Mouse (Mus musculus): ENCODE measurements around the gene Tbc1d7. TPM values are rescaled to one million over a fixed set of nuclear protein-coding genes. Genes with fewer than 3 reads are reported as not detected.

Tbc1d7 gene
- 1.5 and 4.0 TPM in 2 replicates for polyA plus RNA-seq (2012; rRNA removed)

DNA sequence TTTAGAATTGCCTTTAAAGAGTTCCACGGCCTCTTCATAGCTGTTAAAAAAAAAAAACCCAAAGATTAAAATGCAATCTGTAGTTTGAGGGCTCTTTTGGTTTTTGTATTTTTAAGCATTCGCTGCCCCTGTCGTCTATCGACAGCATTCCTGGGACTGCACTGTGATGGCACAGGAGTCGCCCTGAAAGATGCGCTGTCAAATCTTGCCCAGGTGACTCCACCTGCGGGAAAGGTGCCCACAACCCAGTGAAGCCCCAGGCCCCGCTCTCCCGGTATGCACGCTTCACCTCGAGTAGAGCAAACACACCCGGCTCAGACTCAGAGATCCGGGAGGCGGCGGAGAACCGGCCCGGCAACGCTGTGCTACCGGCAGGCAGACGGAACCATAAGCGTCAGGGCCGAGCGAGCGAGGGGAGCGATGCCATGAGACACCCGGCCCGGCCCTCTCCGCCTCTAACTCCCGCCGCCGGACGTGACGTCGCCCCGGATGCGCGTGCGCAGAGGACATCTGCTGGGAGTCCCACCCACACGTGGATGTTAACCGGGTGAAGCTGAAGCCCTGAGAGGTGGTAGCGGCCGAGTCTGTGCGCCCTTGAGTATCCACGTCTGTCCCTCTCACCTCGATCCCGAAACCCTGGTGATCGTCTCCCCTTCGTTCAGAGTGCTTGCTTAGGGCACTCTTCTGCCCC, at the start of gene Tbc1d7:
Tbc1d7 (minus strand) TSS at position 482 of the 691 bp plus-strand sequence.
- no peaks in the 10 kb centered on the region; the same call in 1 of the 2 replicates for H3K36me3 ChIP-seq (ENCODE audit: control insufficient read depth, insufficient read depth, low read length)
- peak within 1 kb of the TSS; percentile 60 for H3K27ac ChIP-seq (ENCODE audit: insufficient read depth, low read depth, low read length)
- no peaks in the 10 kb centered on the region; the same call in 1 of the 2 replicates for H3K4me1 ChIP-seq (ENCODE audit: control insufficient read depth, insufficient read depth, insufficient read length, low read length)
- no peaks in the 10 kb centered on the region for H3K27me3 ChIP-seq (ENCODE audit: control insufficient read depth, insufficient read depth, low read length)
- under 1% methylated on average over 48 of the region's 48 CpGs for WGBS
- TF ChIP-seq CTCF (IDR thresholded peaks at IDR 0.05; ENCODE audit: extremely low read depth, insufficient read length, insufficient replicate concordance, low read depth, low read length) (no peak), POLR2A (IDR thresholded peaks at IDR 0.05; ENCODE audit: low read depth, low read length) (peak; percentile 82)
- H3K4me3 ChIP-seq (ENCODE audit: low read depth, low read length), result peak within 1 kb of the TSS; percentile 85

DNA sequence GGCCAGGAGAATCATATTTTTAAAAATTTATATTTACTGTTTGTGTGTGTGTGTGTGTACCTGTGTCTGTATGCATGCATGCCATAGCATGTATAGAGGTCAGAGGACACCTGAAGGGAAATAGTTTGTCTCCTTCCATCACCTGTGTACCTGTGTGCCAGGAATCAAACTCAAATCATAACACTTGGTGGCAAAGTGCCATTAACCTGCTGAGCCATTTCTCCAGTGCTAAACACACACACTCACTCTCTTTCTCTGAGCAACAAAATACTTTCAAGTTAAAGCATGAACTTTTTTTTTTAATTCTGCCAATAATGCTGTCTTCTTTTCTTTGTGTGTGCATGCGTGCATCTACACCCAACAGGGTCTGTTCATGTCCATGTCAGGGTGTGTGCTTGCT, 49.3 kb upstream of the Tbc1d7 start:
- H3K4me1 ChIP-seq (ENCODE audit: control insufficient read depth, insufficient read depth, insufficient read length, low read length), result peaks cover 2% of the 10 kb centered on the region; the same call in 1 of the 2 replicates
- whole genome bisulfite sequencing, result 52% methylated on average over 1 of the region's 1 CpGs
- TF ChIP-seq CTCF (IDR thresholded peaks at IDR 0.05; ENCODE audit: extremely low read depth, insufficient read length, insufficient replicate concordance, low read depth, low read length), result no peak
- no peak for TF ChIP-seq POLR2A (IDR thresholded peaks at IDR 0.05; ENCODE audit: low read depth, low read length)
- H3K36me3 ChIP-seq (ENCODE audit: control insufficient read depth, insufficient read depth, low read length), result no peaks in the 10 kb centered on the region
- H3K27me3 ChIP-seq (ENCODE audit: control insufficient read depth, insufficient read depth, low read length), result no peaks in the 10 kb centered on the region
- H3K27ac ChIP-seq (ENCODE audit: insufficient read depth, low read depth, low read length), result no peak overlapping the region
- H3K4me3 ChIP-seq (ENCODE audit: low read depth, low read length), result no peak overlapping the region

DNA sequence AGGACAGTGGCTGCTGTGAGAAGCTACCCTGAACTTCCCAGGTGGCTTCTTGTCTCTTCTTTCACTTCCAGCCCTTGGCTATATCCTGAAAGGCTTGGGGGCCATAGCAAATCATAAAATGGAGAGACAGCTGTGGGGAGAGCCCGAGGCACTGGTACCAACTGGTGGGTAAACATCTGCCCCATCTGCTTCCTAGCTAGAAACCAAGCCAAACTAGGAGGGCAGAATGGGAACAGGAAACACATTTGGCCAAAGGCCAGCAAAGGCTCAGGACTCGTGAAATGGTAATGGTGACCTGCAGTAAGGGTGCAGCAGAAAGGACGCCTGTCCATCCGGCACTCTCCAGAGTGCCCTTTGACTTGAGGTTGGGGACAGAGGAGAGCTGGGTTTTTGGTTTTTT, 47.5 kb upstream of the Tbc1d7 start:
- H3K27ac ChIP-seq (ENCODE audit: insufficient read depth, low read depth, low read length), result no peak overlapping the region
- H3K4me1 ChIP-seq (ENCODE audit: control insufficient read depth, insufficient read depth, insufficient read length, low read length), result peaks cover 2% of the 10 kb centered on the region; the same call in 1 of the 2 replicates
- no peaks in the 10 kb centered on the region for H3K27me3 ChIP-seq (ENCODE audit: control insufficient read depth, insufficient read depth, low read length)
- no peaks in the 10 kb centered on the region for H3K36me3 ChIP-seq (ENCODE audit: control insufficient read depth, insufficient read depth, low read length)
- TF ChIP-seq CTCF (IDR thresholded peaks at IDR 0.05; ENCODE audit: extremely low read depth, insufficient read length, insufficient replicate concordance, low read depth, low read length), result no peak
- TF ChIP-seq POLR2A (IDR thresholded peaks at IDR 0.05; ENCODE audit: low read depth, low read length), result no peak
- WGBS, result 33% methylated on average over 4 of the region's 4 CpGs
- H3K4me3 ChIP-seq (ENCODE audit: low read depth, low read length), result no peak overlapping the region

DNA sequence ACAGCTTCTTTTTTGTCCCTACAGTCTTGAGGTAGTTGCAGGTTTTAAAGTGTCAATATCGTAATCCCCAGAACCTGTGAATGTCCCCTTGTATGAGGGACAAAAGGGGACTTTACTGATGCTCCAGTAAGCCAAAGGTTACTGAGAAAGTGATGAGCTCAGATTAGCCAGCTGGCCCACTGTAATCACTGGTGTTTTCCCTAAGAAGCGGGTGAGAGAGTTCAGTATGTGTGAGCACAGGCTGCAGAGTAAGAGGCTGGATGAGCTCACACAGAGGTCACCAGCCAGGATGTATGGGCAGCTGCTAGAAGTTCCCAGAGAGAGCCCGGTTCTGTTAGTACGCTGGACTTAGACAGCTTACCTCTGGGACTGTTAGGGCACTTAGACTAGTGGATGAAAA, 47.0 kb upstream of the Tbc1d7 start:
- H3K36me3 ChIP-seq (ENCODE audit: control insufficient read depth, insufficient read depth, low read length), result no peaks in the 10 kb centered on the region
- TF ChIP-seq CTCF (IDR thresholded peaks at IDR 0.05; ENCODE audit: extremely low read depth, insufficient read length, insufficient replicate concordance, low read depth, low read length), result no peak
- TF ChIP-seq POLR2A (IDR thresholded peaks at IDR 0.05; ENCODE audit: low read depth, low read length), result no peak
- peaks cover 2% of the 10 kb centered on the region; the same call in 1 of the 2 replicates for H3K4me1 ChIP-seq (ENCODE audit: control insufficient read depth, insufficient read depth, insufficient read length, low read length)
- H3K4me3 ChIP-seq (ENCODE audit: low read depth, low read length), result no peak overlapping the region
- WGBS, result 64% methylated on average over 4 of the region's 4 CpGs
- H3K27me3 ChIP-seq (ENCODE audit: control insufficient read depth, insufficient read depth, low read length), result no peaks in the 10 kb centered on the region
- no peak overlapping the region for H3K27ac ChIP-seq (ENCODE audit: insufficient read depth, low read depth, low read length)

DNA sequence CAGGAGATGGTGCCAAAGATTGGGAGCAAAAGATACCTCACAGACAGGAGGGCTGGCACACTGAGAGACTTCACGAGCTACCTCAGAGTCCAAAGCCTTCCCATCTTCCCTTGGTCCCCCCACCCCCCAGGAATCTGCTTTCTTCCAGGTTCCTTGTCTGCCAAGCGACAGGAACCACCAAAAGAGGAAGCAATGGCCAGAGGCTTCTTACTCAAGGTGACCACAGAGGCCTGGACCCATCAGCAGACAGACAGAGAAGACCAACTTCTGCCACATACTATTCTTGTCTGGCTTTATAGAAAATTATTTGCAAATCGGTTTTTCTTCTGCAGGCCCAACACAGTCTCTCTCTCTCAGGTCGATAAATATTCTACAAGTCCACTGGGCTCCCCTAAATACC, 46.4 kb upstream of the Tbc1d7 start:
- Histone ChIP-seq H3K4me3 (ENCODE audit: low read depth, low read length) (no peak overlapping the region), H3K27ac (ENCODE audit: insufficient read depth, low read depth, low read length) (no peak overlapping the region), H3K4me1 (ENCODE audit: control insufficient read depth, insufficient read depth, insufficient read length, low read length) (peaks cover 2% of the 10 kb centered on the region; the same call in 1 of the 2 replicates), H3K27me3 (ENCODE audit: control insufficient read depth, insufficient read depth, low read length) (no peaks in the 10 kb centered on the region), H3K36me3 (ENCODE audit: control insufficient read depth, insufficient read depth, low read length) (no peaks in the 10 kb centered on the region)
- TF ChIP-seq POLR2A (IDR thresholded peaks at IDR 0.05; ENCODE audit: low read depth, low read length) (no peak), CTCF (IDR thresholded peaks at IDR 0.05; ENCODE audit: extremely low read depth, insufficient read length, insufficient replicate concordance, low read depth, low read length) (no peak)
- WGBS, result 74% methylated on average over 4 of the region's 4 CpGs

DNA sequence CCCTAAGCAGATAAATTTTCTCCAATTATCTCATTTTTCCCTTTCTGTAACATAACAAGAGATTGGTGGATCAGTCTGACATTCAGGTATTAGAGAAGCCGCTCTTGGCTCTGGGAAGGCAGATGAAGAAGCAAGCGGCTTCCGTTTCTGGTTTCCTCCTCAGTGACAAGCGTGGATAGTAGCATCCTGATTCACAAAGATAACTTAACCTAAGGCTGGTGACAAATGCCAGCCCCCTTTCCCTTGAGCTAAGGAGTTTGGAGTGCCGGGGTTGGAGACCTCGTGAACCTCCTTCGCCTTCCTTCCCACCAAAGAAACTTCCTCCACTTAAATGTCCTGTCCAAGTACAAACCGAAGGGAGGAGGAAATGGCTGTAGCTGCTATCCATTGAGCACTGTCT, 45.8 kb upstream of the Tbc1d7 start:
- no peak overlapping the region for H3K27ac ChIP-seq (ENCODE audit: insufficient read depth, low read depth, low read length)
- WGBS, result 75% methylated on average over 8 of the region's 8 CpGs
- H3K4me3 ChIP-seq (ENCODE audit: low read depth, low read length), result no peak overlapping the region
- no peaks in the 10 kb centered on the region for H3K27me3 ChIP-seq (ENCODE audit: control insufficient read depth, insufficient read depth, low read length)
- no peaks in the 10 kb centered on the region for H3K36me3 ChIP-seq (ENCODE audit: control insufficient read depth, insufficient read depth, low read length)
- TF ChIP-seq POLR2A (IDR thresholded peaks at IDR 0.05; ENCODE audit: low read depth, low read length) (no peak), CTCF (IDR thresholded peaks at IDR 0.05; ENCODE audit: extremely low read depth, insufficient read length, insufficient replicate concordance, low read depth, low read length) (no peak)
- H3K4me1 ChIP-seq (ENCODE audit: control insufficient read depth, insufficient read depth, insufficient read length, low read length), result peaks cover 2% of the 10 kb centered on the region; the same call in 1 of the 2 replicates

DNA sequence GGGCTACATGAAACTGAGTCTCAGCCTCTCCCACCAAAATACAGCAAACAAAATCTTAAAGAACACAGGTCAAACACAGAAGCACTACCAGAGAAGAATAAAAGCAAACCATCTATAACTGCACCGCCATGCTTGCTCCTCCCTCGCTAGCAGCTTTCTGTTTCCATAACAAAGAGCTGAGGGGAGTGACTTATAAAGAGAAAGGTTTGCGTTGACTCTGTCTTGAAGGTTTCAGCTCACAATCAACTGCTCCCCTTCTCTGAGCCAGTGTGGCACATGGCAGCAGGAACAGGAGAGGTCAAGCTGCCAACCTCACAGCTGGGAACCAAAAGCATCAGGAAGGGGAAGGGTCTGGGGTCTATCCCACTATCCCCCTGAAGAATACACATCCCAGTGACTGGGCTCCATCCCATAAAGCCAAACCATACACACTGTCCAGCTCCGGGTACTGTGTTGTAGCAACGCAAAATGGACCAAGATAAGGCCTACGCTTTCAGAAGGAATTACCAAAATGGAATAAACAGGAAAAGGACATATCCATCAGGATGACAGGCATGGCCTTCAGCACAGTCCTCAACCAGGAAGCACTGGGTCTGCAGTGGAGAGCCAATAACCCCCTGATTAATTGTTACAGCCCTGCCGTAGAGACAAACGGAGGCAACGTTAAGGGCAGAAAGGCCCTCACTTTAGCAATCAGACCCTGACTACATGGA, 44.8 kb upstream of the Tbc1d7 start:
- H3K4me3 ChIP-seq (ENCODE audit: low read depth, low read length), result no peak overlapping the region
- no peak for TF ChIP-seq CTCF (IDR thresholded peaks at IDR 0.05; ENCODE audit: extremely low read depth, insufficient read length, insufficient replicate concordance, low read depth, low read length)
- no peak for TF ChIP-seq POLR2A (IDR thresholded peaks at IDR 0.05; ENCODE audit: low read depth, low read length)
- 82% methylated on average over 9 of the region's 9 CpGs for WGBS

More for the DNA sequence above, 44.8 kb upstream of the Tbc1d7 start:
- H3K27me3 ChIP-seq (ENCODE audit: control insufficient read depth, insufficient read depth, low read length), result no peaks in the 10 kb centered on the region
- no peaks in the 10 kb centered on the region for H3K36me3 ChIP-seq (ENCODE audit: control insufficient read depth, insufficient read depth, low read length)
- 0 out of 2 replicates have a peak overlapping the region, but pooled peaks have one; percentile 57 for H3K27ac ChIP-seq (ENCODE audit: insufficient read depth, low read depth, low read length)
- peaks cover 2% of the 10 kb centered on the region; the same call in 1 of the 2 replicates for H3K4me1 ChIP-seq (ENCODE audit: control insufficient read depth, insufficient read depth, insufficient read length, low read length)

All from small intestine, adult 2 months (tissue).